ENCODE assay signal across 11 mouse cellular contexts in the genomic region with DNA sequence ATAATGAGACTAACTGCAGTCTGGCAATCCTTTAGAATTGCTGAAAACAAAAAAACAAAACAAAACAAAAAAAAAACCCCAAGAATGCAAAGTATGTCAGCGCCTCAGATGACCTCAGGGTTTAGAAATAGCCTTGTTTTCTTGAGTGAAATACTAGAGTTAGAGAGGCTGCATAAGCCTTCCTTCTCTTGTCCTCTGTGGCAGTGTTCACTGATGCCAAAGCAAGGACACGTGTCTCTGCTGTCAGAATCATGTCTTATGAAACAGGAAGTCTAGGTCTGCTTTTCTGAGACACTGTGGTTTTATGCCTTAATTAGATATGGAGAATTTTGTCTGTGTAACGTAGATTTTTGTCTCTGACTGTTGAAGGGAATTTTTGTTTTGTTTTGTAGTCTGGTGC.
DNase-seq lines count a peak whose midpoint lies in the region; ATAC-seq and TF ChIP-seq lines count a peak whose summit lies in the region.
"Had no signal": no experiment of that assay in that cellular context is flagged by ENCODE, and none has a peak within 500 bp of the region (broad histone marks: within the 10 kb centered on the region; RNA-seq: fewer than 3 reads in every experiment).

No protein-coding gene starts in this region.

- no peaks in the 10 kb centered on the region for H3K27me3 ChIP-seq in midbrain, embryonic 16.5 days (ENCODE audit: control insufficient read depth, insufficient read depth, low read depth, low read length)

- no peak for TF ChIP-seq CTCF in gastrocnemius, adult 2 months (IDR thresholded peaks at IDR 0.05)

- ATAC-seq in midbrain, embryonic 16.5 days: no peak
- ATAC-seq: forebrain, embryonic 14.5 days had no signal

- peak; percentile 35 for DNase-seq in gastrocnemius, adult 2 months
- no peak for DNase-seq in gastrocnemius, adult 8-10 months (ENCODE audit: low spot score in 2 of 2)
- DNase-seq in 3134 (ENCODE audit: extremely low read depth, insufficient read length, low spot score): peak; percentile 43
- peak; percentile 98 for DNase-seq in Muller cell, postnatal 12 days (ENCODE audit: inconsistent ontology term)
- DNase-seq in kidney, postnatal 14 days: peak; percentile 49
- no peak for DNase-seq in cerebellum, adult 18-20 months
- DNase-seq in right cerebral cortex, adult 2 months (ENCODE audit: low spot score in 2 of 2): no peak
- DNase-seq: right cerebral cortex, postnatal 4 days had no signal

- 51% methylated on average over 3 of the region's 3 CpGs for WGBS in midbrain, embryonic 16.5 days

- H3K4me1 ChIP-seq in midbrain, embryonic 16.5 days (ENCODE audit: control insufficient read depth, insufficient read depth, low read length): no peaks in the 10 kb centered on the region

- H3K36me3 ChIP-seq in midbrain, embryonic 16.5 days (ENCODE audit: control insufficient read depth, insufficient read depth, low read length): no peaks in the 10 kb centered on the region

- H3K4me3 ChIP-seq in gastrocnemius, adult 2 months: no peak overlapping the region
- H3K4me3 ChIP-seq in midbrain, embryonic 16.5 days (ENCODE audit: low read depth, low read length): no peak overlapping the region
- H3K4me3 ChIP-seq: layer of hippocampus, adult 2 months had no signal

- H3K27ac ChIP-seq in gastrocnemius, adult 2 months: peak overlapping the region; percentile 82
- H3K27ac ChIP-seq in midbrain, embryonic 16.5 days (ENCODE audit: low read length): no peak overlapping the region
- H3K27ac ChIP-seq: layer of hippocampus, adult 2 months had no signal

- no peaks in the 10 kb centered on the region for H3K9me3 ChIP-seq in midbrain, embryonic 16.5 days (replicated peaks; ENCODE audit: control insufficient read depth, low read length, poor library complexity, severe bottlenecking)

- intact Hi-C loops in gastrocnemius, adult 2 months (cut with DNase I): loop anchor here (5.0 kb wide), 1 partner anchor 39 kb away; no protein-coding TSS in a partner anchor

- no peak overlapping the region for H3K4me2 ChIP-seq in midbrain, embryonic 16.5 days (ENCODE audit: low read length)

- no peak overlapping the region for H3K9ac ChIP-seq in midbrain, embryonic 16.5 days (ENCODE audit: low read depth, low read length)

Comparison
In these comparisons a context has a peak if more than half of its experiments do, and no peak if none do; other contexts are left out.
1. DNase-seq: peak in gastrocnemius, adult 2 months (single experiment), 3134 (single experiment), Muller cell, postnatal 12 days (single experiment) and kidney, postnatal 14 days (single experiment); none in gastrocnemius, adult 8-10 months (0 of 2), cerebellum, adult 18-20 months (0 of 2) and right cerebral cortex, adult 2 months (0 of 2).